Mouse (Mus musculus) skeletal muscle tissue, adult 2 months (tissue): ENCODE measurements around the gene Sh3tc1.
A peak's percentile ranks its signal among the peaks of the same experiment; 100 is the strongest.

Source experiments
- DNase-seq: peaks from one replicate; pipeline ENCODE4 v3.0.0-alpha.2; 2012; ENCODE audit warnings: low read depth, low spot score

Sh3tc1 gene

DNA sequence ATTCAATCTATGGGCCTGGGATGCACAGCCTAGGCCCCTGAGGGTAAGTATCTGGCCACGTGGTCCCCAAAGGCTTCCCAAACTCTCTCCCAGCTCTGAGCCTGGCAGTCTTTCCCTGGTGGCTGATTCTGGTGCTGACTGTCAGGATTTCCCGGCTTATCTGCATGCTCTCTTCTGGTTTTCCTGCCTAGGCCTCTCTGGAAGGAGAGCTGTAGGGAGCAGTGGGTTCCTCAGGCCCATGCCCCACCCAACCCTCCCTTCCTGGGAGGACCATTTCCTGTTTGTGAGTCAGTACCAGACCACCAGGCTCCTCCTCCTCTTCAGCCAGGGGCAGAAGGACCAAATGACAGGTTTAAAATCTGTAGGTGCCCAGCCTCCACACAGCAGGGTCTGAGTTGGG is 17.1 kb downstream of the Sh3tc1 start:
- DNase-seq, result no peak

DNA sequence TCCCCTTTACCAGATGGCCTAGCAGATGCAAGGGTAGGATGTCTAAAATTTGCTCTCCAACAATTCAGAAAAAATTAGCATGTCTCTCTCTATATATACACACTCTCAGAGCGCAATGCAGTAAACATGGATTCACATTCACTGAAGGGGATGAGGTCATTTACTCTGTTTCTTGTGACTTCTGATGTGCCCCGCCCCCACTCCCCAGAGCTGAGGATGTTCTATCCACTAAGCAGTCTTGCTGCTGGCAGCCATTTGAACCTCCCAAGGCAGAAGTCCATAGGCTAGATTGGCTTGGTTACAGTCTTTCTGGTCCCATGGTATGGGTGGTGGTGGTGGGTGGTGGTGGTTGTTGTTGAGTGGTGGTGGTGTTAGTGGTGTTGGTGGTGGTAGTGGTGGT is 17.9 kb downstream of the Sh3tc1 start:
- DNase-seq, result no peak

DNA sequence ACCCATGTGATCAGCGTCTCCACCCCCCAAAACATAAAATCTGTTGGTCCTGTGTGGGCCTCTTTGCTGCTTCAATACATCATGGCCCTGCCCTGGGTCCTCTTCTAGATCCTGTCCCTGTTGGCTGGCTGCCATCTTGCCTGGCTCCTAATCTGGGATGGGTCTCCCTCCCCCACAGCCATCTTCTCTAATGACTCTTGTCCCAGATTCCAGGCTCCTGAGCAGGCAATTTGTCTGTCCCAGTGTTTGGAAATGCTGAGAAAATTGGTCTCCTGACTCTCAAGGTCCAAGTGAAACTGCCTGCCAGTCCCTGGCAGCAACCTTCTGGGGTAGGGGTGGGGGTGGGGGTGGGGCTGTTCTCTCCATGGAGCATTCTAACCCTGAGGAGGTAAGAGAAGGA is 19.9 kb downstream of the Sh3tc1 start:
- DNase-seq, result no peak

GRCm38 (mm10) chr5:35719343-35719742 is 20.4 kb downstream of the Sh3tc1 start:
- DNase-seq, result no peak

- DNase-seq, result no peak
Measured at GRCm38 (mm10) chr5:35718817-35719216, 21.0 kb downstream of the Sh3tc1 start.

DNA sequence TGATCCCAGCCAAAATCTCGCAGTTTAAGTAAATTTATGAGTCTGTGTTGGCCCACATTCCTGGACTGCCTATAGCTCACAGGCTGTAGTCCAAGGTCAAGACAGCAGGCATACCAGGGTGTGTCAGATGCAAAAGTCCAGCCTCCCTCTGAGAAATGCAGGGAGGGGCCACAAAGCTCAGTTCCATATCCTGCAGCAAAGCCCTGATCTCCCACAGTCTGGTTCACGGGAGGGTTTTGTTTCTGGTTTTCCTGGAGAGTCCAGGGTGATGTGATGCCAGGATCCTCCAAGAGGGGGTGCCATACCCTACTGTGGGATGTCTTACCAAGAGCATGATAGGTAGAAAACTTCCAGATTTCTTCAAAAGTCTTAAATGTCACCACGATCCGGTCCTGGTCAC is 21.8 kb downstream of the Sh3tc1 start:
- DNase-seq, result no peak

DNA sequence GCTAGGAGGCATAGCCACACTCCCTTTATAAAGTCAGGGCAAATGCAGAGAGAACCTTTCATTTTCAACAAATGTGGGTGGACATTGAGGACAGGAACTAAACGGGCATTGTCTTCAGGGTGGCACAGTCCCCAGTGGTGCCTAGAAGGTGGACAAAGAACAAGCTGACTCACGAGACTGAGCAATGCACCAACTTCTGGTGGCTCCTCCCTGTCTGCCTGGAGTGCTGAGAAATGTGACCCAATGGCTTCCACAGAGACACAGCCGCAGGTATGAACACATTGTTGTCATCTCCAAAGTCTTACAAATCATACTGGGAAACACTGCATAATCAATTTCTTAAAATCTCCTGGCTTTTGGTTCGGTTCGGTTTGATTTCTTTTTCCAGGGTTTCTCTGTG is 22.3 kb downstream of the Sh3tc1 start:
- DNase-seq, result no peak

- peak; percentile 78 for DNase-seq
Measured at GRCm38 (mm10) chr5:35713649-35714354, 26.0 kb downstream of the Sh3tc1 start.

DNA sequence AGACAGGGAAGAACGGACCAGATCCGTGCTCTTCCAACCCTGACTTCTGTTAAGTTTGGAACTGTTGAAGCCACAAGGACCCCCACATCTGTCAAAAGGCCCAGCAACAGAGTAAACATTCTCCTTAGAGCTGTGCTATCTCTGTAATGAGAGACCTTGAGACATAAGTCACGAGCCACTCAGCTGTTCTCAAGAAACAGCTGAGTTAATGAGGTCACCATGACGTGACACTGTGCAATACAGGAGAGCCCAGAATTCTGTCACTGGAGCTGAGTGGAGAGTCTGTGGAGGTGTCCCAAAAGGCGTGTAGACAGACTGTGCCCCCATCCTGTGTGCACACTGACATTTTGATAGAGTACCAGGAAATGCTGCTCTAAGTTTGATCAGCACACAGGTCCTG is 27.3 kb downstream of the Sh3tc1 start:
- no peak for DNase-seq

GRCm38 (mm10) chr5:35710931-35711330 is 28.9 kb downstream of the Sh3tc1 start:
- DNase-seq, result no peak

- DNase-seq, result no peak
Measured at GRCm38 (mm10) chr5:35710481-35710880, 29.3 kb downstream of the Sh3tc1 start.

DNA sequence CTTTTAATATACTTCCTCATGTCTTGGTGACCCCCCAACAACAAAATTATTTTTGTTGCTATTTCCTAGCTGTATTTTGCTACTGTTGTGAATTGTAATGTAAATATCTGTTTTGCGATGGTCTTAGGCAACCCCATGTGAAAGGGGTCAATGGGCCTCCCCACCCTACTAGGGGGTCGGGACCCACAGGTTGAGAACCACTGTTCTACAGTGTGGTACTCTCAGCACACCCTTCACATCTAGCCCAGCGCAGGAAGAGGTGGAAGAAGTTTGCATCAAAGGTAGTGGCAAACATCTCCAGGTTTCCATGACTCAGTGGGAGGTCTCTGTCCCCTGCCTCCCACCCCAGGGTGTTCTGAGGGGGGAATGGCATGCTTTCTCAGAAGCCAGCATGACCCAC is 34.4 kb downstream of the Sh3tc1 start:
- no peak for DNase-seq

DNA sequence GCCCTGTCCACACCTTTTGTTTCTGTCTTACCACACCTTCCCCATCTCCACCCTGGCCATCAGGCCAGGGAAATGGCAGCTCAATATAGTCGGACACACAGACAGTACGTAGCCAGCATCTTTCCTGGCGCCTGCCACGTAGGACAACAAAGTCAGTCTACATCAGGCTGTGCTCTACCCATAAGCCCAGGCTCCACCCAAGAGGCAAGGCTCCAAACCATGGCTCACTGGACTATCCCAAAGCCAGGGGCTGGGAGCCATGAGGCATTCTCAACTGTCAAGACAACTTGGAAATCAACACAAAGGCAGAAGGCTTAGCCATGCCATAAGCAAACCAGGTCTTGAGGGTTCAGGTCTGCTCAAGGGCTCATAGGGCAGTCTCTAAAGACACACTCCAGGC is 36.0 kb downstream of the Sh3tc1 start:
- no peak for DNase-seq

DNA sequence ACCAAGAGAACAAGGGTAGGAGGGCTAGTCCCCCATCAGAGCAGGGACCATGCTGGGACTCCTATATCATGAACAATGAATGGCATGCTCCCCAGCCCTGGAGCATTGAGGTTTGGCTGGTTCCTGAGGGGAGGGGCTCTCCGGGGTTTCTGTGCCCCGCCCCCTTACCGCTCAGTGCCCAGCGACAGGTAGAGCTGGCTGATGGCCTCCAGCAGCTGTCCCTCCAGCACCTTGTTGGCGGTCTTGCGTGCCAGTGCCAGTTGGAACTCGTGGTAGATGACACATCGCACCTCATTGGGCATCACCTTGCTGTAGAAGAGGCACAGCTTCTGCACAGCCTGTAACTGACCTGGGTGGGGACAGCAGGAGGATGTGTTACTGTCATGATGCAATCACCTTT is 36.6 kb downstream of the Sh3tc1 start:
- DNase-seq, result no peak

GRCm38 (mm10) chr5:35702582-35703140 is 37.1 kb downstream of the Sh3tc1 start:
- DNase-seq, result no peak

GRCm38 (mm10) chr5:35701042-35701441 is 38.7 kb downstream of the Sh3tc1 start:
- no peak for DNase-seq

DNA sequence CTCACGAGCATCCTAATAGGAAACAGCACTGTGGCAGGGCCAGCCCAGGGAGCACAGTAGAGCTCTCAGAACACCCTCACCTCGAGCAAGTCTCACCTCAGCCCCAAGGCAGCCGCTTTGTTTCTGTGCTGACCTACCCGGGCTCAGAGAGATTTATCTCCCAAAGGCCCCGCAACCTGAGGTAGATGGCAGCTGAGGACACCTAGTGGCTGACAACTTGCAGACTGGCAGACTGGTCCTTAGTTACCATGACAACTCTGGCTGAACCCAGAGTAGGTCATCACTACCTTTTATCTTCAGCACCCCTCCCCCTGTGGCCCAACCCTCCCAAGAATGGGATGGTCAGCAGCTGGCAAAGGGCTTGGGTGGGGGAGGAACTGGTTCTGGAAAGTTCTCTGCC is 44.0 kb downstream of the Sh3tc1 start:
- DNase-seq, result no peak

DNA sequence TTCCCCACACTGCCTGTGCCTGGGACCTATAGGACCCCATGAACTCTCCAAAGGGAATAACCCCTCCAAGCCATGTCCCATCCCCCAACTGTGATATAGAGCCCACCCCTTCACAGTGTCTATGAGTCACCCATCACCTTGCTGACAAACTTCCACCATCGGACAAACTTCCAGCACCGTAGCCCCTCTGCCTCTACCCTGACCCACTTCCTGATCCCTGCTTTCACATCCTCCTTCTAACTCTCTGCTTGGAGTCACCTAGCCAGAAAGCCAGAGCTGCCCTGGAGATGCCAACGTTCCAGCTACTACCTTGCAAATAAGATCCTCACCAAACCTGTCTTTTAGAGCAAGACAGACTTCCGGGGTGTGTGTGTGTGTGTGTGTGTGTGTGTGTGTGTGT is 46.1 kb downstream of the Sh3tc1 start:
- no peak for DNase-seq

DNA sequence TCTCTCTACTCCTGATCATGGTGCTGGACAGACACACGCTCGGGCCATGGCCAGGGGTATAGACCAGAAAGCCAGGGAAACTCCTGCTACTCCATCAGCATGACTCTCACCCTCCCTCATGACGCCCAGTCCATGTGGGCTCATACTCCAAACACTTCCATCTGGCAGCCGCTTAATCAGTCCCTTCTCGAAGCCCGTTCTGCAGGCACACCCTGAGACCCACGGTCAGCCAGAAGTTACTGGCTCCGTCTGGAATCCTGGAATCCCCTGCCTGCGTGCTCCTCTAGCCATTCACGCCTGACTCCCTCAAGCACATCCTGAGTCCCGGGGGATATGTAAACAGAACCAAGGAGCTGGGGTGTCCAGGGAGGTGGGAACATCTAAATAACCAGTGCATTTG is 48.5 kb downstream of the Sh3tc1 start:
- DNase-seq, result no peak

DNA sequence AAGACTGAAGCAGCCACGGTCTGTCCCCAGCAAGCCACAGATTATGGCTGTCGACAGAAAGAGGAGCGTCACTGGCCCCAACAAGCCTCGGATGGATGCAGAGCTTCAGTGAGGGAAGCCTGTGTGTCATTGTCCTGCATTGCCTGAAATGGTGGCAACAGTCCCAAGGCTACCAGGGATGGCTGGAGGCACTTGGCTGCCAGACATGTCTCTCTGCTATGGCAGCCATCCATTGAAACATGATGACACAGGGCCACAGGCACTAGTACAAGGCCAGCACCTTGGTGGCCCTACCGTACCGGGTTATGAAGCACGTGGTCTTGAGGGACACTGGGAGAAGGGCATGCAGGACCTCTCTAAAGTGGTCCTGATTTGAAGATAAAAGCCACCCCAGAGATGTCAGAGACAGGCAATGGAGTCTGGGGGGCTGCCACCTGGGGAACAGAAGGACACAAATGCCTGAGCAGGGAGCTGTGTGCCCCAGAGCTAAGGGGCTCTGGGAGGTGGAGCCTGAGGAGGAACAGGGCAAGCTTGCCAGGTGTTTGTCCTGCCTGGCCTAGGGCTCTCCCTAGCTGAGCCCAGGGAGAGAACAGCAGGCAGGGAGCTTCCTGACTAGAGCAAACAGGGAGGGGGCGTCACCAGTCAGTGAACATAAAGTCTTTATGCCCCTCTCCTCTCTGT is 49.2 kb downstream of the Sh3tc1 start:
- DNase-seq, result peak; percentile 68

DNA sequence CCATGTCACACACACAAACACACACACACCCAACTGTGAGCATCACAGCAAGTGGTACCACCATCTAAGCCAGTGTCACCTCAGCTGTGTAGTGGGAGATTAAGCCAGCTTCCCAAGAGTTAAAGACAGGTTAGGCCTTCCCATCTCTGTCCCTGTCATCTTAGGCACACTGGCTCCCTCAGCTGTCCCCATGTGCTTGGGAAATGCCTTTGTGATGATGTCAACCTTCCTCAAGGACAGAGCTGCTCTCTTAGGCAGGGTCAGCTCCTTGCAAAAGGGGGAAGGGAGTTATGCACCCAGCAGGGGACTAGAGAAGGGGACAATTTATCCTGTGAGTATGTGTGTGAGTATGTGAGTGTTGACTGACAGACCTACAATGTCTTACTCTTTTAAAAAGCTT is 50.4 kb downstream of the Sh3tc1 start:
- DNase-seq, result no peak

GRCm38 (mm10) chr5:35688851-35689250 is 50.9 kb downstream of the Sh3tc1 start:
- no peak for DNase-seq

GRCm38 (mm10) chr5:35687098-35687497 is 52.7 kb downstream of the Sh3tc1 start:
- DNase-seq, result no peak
